In the genomic region with DNA sequence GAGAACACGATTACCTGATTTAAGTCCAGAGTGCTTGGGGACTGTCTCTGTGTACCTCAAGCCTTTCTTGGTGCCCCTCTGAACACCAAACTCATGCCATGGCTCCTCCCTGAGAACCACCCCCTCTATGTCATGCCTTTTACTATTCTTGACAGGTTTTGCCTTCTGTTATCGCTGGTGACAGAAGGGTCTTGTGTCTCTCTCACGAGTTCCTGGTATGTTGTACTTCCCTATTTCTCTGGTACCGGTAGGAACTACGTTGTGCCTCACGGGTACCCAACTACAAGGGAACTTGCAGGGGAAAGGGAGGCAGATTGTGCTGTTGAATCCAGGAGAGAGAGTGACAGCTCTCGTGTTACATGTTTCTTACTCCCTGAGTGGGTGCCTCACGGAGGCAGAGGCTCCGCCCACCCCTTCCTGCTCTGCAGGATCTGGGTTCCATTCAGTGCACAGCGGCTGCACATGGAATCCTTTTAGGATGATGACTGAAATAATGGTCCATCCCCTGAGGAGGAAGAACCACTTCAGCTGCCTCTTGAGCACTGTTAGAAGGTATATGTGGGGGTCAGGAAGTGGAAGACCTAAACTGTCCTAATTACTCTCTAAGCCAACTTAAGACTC, we compare ENCODE assay signal across 19 mouse cellular contexts.
DNase-seq lines count a peak whose midpoint lies in the region; ATAC-seq and TF ChIP-seq lines count a peak whose summit lies in the region.
"Had no signal": no experiment of that assay in that cellular context is flagged by ENCODE, and none has a peak within 500 bp of the region (broad histone marks: within the 10 kb centered on the region; RNA-seq: fewer than 3 reads in every experiment).

No protein-coding gene starts in this region.

- H3K27ac ChIP-seq in thymus, adult 2 months (ENCODE audit: control insufficient read depth, insufficient read depth, low read length) = no peak overlapping the region
- no peak overlapping the region for H3K27ac ChIP-seq in liver, embryonic 12.5 days
- H3K27ac ChIP-seq: embryonic facial prominence, embryonic 15.5 days; heart, adult 2 months; hindbrain, embryonic 14.5 days; layer of hippocampus, adult 2 months had no signal

- H3K9me3 ChIP-seq in liver, embryonic 12.5 days (replicated peaks) = no peaks in the 10 kb centered on the region
- H3K9me3 ChIP-seq: embryonic facial prominence, embryonic 15.5 days; G1E had no signal

- H3K4me3 ChIP-seq in thymus, adult 2 months (ENCODE audit: control insufficient read depth, insufficient read depth, low read length) = no peak overlapping the region
- 0 out of 2 replicates have a peak overlapping the region, but pooled peaks have one; percentile 13 for H3K4me3 ChIP-seq in liver, embryonic 12.5 days
- H3K4me3 ChIP-seq: embryonic facial prominence, embryonic 15.5 days; heart, adult 2 months; layer of hippocampus, adult 2 months had no signal

- TF ChIP-seq POLR2A in thymus, adult 2 months (IDR thresholded peaks at IDR 0.05; ENCODE audit: control insufficient read depth, extremely low read depth, insufficient read depth, low read length, poor library complexity) = no peak

- no peak overlapping the region for H3K9ac ChIP-seq in liver, embryonic 12.5 days
- H3K9ac ChIP-seq: embryonic facial prominence, embryonic 15.5 days; hindbrain, embryonic 14.5 days had no signal

- no peak for ATAC-seq in CD4-positive, CD25-positive, alpha-beta regulatory T cell, adult 4 months
- peak; percentile 52; the same call in 1 of the 2 replicates for ATAC-seq in liver, embryonic 12.5 days
- ATAC-seq in megakaryocyte progenitor cell, adult 5-6 weeks (replicated peaks; ENCODE audit: poor library complexity) = peak; percentile 87

- no peak for TF ChIP-seq CTCF in thymus, adult 2 months (IDR thresholded peaks at IDR 0.05; ENCODE audit: borderline replicate concordance, control insufficient read depth, extremely low read depth, insufficient read depth, low read length, poor library complexity)

- H3K4me1 ChIP-seq in thymus, adult 2 months (replicated peaks; ENCODE audit: control insufficient read depth, insufficient read depth, low read length) = peaks cover 5% of the 10 kb centered on the region; the same call in 1 of the 2 replicates
- H3K4me1 ChIP-seq in liver, embryonic 12.5 days = peaks cover 5% of the 10 kb centered on the region; the same call in 1 of the 2 replicates

- no peaks in the 10 kb centered on the region for H3K27me3 ChIP-seq in thymus, adult 2 months (ENCODE audit: control insufficient read depth, insufficient read depth, low read length)
- no peaks in the 10 kb centered on the region for H3K27me3 ChIP-seq in liver, embryonic 12.5 days (replicated peaks)
- H3K27me3 ChIP-seq: embryonic facial prominence, embryonic 15.5 days had no signal

- 16% methylated on average over 10 of the region's 10 CpGs for WGBS in thymus, adult 2 months
- 25% methylated on average over 10 of the region's 10 CpGs for WGBS in liver, embryonic 12.5 days (ENCODE audit: insufficient replicate concordance)

- peak overlapping the region; percentile 51 for H3K4me2 ChIP-seq in liver, embryonic 12.5 days
- H3K4me2 ChIP-seq: embryonic facial prominence, embryonic 15.5 days; hindbrain, embryonic 14.5 days had no signal

- no peaks in the 10 kb centered on the region for H3K36me3 ChIP-seq in thymus, adult 2 months (ENCODE audit: control insufficient read depth, insufficient read depth, low read length)
- H3K36me3 ChIP-seq in liver, embryonic 12.5 days = no peaks in the 10 kb centered on the region
- H3K36me3 ChIP-seq: embryonic facial prominence, embryonic 15.5 days; G1E had no signal

- peak; percentile 15 for DNase-seq in CD4-positive, CD25-positive, alpha-beta regulatory T cell, adult 2 months (ENCODE audit: low read depth, low spot score)
- DNase-seq in thymus, postnatal 14 days = peak; percentile 27
- DNase-seq in thymus, adult 2 months = no peak
- no peak for DNase-seq in lung, postnatal 10 days
- no peak for DNase-seq in urinary bladder, postnatal 25 days (ENCODE audit: low spot score)
- DNase-seq: adrenal gland, postnatal 36 days; cerebellum, adult 9-10 months; heart, adult 2 months; kidney, adult 8-10 months; kidney, postnatal 14 days; layer of hippocampus, postnatal 36 days; right cerebral cortex, postnatal 4 days had no signal

Comparison
In these comparisons a context has a peak if more than half of its experiments do, and no peak if none do; other contexts are left out.
1. DNase-seq: peak in CD4-positive, CD25-positive, alpha-beta regulatory T cell, adult 2 months (single experiment) and thymus, postnatal 14 days (single experiment); none in thymus, adult 2 months (single experiment), lung, postnatal 10 days (single experiment) and urinary bladder, postnatal 25 days (single experiment).